8 mouse cellular contexts compared by ENCODE assay signal in the genomic region with DNA sequence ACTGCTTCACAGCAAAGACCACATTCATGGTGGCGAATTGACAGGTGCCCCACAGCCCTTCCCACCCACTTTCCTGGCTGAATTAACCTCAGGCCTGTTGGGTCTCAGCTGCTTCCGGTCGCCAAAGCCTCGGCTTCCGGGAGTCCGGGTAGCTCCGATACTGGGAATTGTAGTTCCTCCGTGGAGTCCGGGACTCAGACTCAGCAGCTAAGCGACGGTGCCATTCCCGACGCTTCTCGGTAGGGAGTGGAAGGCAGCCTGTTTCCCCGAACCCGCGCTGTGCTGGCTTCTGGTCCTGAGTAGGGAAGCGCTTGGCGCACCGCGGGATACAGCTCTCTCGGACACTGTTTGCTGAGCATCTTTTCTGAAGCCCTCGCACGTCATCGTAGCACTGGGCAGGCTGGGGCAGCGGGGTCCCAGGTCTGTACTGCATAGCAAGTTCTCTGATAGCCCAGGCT. TPM values are rescaled to one million over a fixed set of nuclear protein-coding genes. Genes with fewer than 3 reads are reported as not detected.
DNase-seq lines count a peak whose midpoint lies in the region; ATAC-seq and TF ChIP-seq lines count a peak whose summit lies in the region.

No protein-coding gene starts in this region.

- H3K36me3 ChIP-seq in embryonic facial prominence, embryonic 14.5 days (ENCODE audit: control insufficient read depth, insufficient read depth, low read length), result peaks cover 8% of the 10 kb centered on the region
- peaks cover 5% of the 10 kb centered on the region; the same call in 1 of the 2 replicates for H3K36me3 ChIP-seq in limb, embryonic 14.5 days (ENCODE audit: control insufficient read depth, insufficient read depth, low read length)
- peaks cover 4% of the 10 kb centered on the region for H3K36me3 ChIP-seq in midbrain, postnatal 0 days (ENCODE audit: insufficient read depth, low read length)

- H3K27ac ChIP-seq in embryonic facial prominence, embryonic 14.5 days (replicated peaks; ENCODE audit: low read depth, low read length), result peak overlapping the region; percentile 89
- peak overlapping the region; percentile 85 for H3K27ac ChIP-seq in limb, embryonic 14.5 days (replicated peaks; ENCODE audit: low read depth, low read length)
- H3K27ac ChIP-seq in midbrain, postnatal 0 days (ENCODE audit: low read depth, low read length), result peak overlapping the region; percentile 86

- DNase-seq in 3T3-L1 (ENCODE audit: low read depth, low spot score), result peak; percentile 95
- DNase-seq in adrenal gland, postnatal 4 days (ENCODE audit: low spot score in 2 of 2), result peak; percentile 58 to 76
- DNase-seq in embryonic facial prominence, embryonic 14.5 days (ENCODE audit: low spot score), result peak; percentile 96
- peak; percentile 91 for DNase-seq in heart, adult 8-10 months (ENCODE audit: low spot score)
- DNase-seq in kidney, adult 9 months, result peak; percentile 92
- DNase-seq in limb, embryonic 14.5 days (ENCODE audit: low spot score), result peak; percentile 83
- peak; percentile 94 for DNase-seq in midbrain, postnatal 0 days (ENCODE audit: low spot score)
- peak; percentile 66 to 79 for DNase-seq in spleen, postnatal 14 days (ENCODE audit: low spot score in 2 of 2)

- H3K27me3 ChIP-seq in embryonic facial prominence, embryonic 14.5 days (replicated peaks; ENCODE audit: control insufficient read depth, insufficient read depth, low read length), result no peaks in the 10 kb centered on the region
- H3K27me3 ChIP-seq in limb, embryonic 14.5 days (ENCODE audit: control insufficient read depth, insufficient read depth, low read length), result no peaks in the 10 kb centered on the region
- H3K27me3 ChIP-seq in midbrain, postnatal 0 days (ENCODE audit: insufficient read depth, low read length), result no peaks in the 10 kb centered on the region

- H3K4me1 ChIP-seq in embryonic facial prominence, embryonic 14.5 days (ENCODE audit: control insufficient read depth, insufficient read depth, low read length), result no peaks in the 10 kb centered on the region
- peaks cover 5% of the 10 kb centered on the region for H3K4me1 ChIP-seq in limb, embryonic 14.5 days (ENCODE audit: control insufficient read depth, insufficient read depth, low read length)
- H3K4me1 ChIP-seq in midbrain, postnatal 0 days (ENCODE audit: insufficient read depth, low read length), result 0 out of 2 replicates have a peak, but pooled peaks cover 3% of the 10 kb centered on the region

- peak overlapping the region; percentile 70 for H3K9ac ChIP-seq in embryonic facial prominence, embryonic 14.5 days (ENCODE audit: low read depth, low read length)
- H3K9ac ChIP-seq in limb, embryonic 14.5 days (ENCODE audit: low read depth, low read length, severe bottlenecking), result peak overlapping the region; percentile 65
- peak overlapping the region; percentile 59 for H3K9ac ChIP-seq in midbrain, postnatal 0 days (replicated peaks; ENCODE audit: low read length, poor library complexity, severe bottlenecking)

- TF ChIP-seq POLR2A in limb, embryonic 14.5 days (IDR thresholded peaks at IDR 0.05; ENCODE audit: borderline replicate concordance, extremely low read depth, insufficient read depth, insufficient read length), result peak; percentile 64; the same call in 1 of the 2 replicates

- H3K4me2 ChIP-seq in embryonic facial prominence, embryonic 14.5 days (ENCODE audit: low read depth, low read length), result peak overlapping the region; percentile 80
- peak overlapping the region; percentile 83 for H3K4me2 ChIP-seq in limb, embryonic 14.5 days (replicated peaks; ENCODE audit: low read depth, low read length, severe bottlenecking)
- H3K4me2 ChIP-seq in midbrain, postnatal 0 days (ENCODE audit: low read depth, low read length, poor library complexity, severe bottlenecking), result peak overlapping the region; percentile 70

- TF ChIP-seq CTCF in midbrain, postnatal 0 days (IDR thresholded peaks at IDR 0.05), result no peak

- under 1% methylated on average over 26 of the region's 26 CpGs for WGBS in embryonic facial prominence, embryonic 14.5 days
- under 1% methylated on average over 26 of the region's 26 CpGs for WGBS in limb, embryonic 14.5 days
- WGBS in midbrain, postnatal 0 days, result under 1% methylated on average over 26 of the region's 26 CpGs

- H3K9me3 ChIP-seq in embryonic facial prominence, embryonic 14.5 days (ENCODE audit: control insufficient read depth, low read length), result no peaks in the 10 kb centered on the region
- H3K9me3 ChIP-seq in limb, embryonic 14.5 days (ENCODE audit: control insufficient read depth, low read length), result no peaks in the 10 kb centered on the region
- H3K9me3 ChIP-seq in midbrain, postnatal 0 days (ENCODE audit: low read length), result no peaks in the 10 kb centered on the region

- H3K4me3 ChIP-seq in embryonic facial prominence, embryonic 14.5 days (ENCODE audit: low read depth, low read length), result peak overlapping the region; percentile 59
- peak overlapping the region; percentile 55 for H3K4me3 ChIP-seq in limb, embryonic 14.5 days (replicated peaks; ENCODE audit: low read length)
- H3K4me3 ChIP-seq in midbrain, postnatal 0 days (ENCODE audit: low read depth, low read length), result peak overlapping the region; percentile 57

- ATAC-seq in embryonic facial prominence, embryonic 14.5 days (ENCODE audit: low read depth), result peak; percentile 97
- ATAC-seq in limb, embryonic 14.5 days (ENCODE audit: low FRiP score, low read depth), result peak; percentile 92
- peak; percentile 94 for ATAC-seq in midbrain, postnatal 0 days (ENCODE audit: low FRiP score)

RNA-seq across cellular contexts. Expression of a gene that starts 0.5 kb away (rescaled TPM):
- total RNA-seq in adrenal gland, postnatal 4 days (2021), result 10 to 100 TPM; 32.9 to 39.4 TPM
- polyA plus RNA-seq in embryonic facial prominence, embryonic 14.5 days (2014; fragmentation: Nextera tagmentation; extraction: Ambion mirVana), result 24.4 and 25.7 TPM in 2 replicates
- total RNA-seq in heart, adult 8-10 months (2022), result 10 to 100 TPM; 27.2 to 33.8 (median 30.0) TPM
- 13.8 and 16.5 TPM in 2 replicates for polyA plus RNA-seq in limb, embryonic 14.5 days (2012; rRNA removed)
- polyA plus RNA-seq in limb, embryonic 14.5 days (2014; fragmentation: Nextera tagmentation; extraction: Ambion mirVana), result 26.9 and 27.0 TPM in 2 replicates
- 29.5 and 35.3 TPM in 2 replicates for total RNA-seq in midbrain, postnatal 0 days (2014; rRNA removed)
- 60.6 and 61.1 TPM in 2 replicates for polyA plus RNA-seq in midbrain, postnatal 0 days (2015; fragmentation: Nextera tagmentation; extraction: Ambion mirVana)

RNA-seq across cellular contexts. Expression of a gene that starts 46.6 kb away (rescaled TPM):
- total RNA-seq in adrenal gland, postnatal 4 days (2021), result 10 to 100 TPM; 35.4 to 43.6 TPM
- 17.6 and 20.0 TPM in 2 replicates for polyA plus RNA-seq in embryonic facial prominence, embryonic 14.5 days (2014; fragmentation: Nextera tagmentation; extraction: Ambion mirVana)
- total RNA-seq in heart, adult 8-10 months (2022), result 10 to 100 TPM; 55.4 to 63.1 (median 59.8) TPM
- polyA plus RNA-seq in limb, embryonic 14.5 days (2012; rRNA removed), result 14.0 and 14.3 TPM in 2 replicates
- 20.9 and 24.7 TPM in 2 replicates for polyA plus RNA-seq in limb, embryonic 14.5 days (2014; fragmentation: Nextera tagmentation; extraction: Ambion mirVana)
- 14.3 and 16.3 TPM in 2 replicates for total RNA-seq in midbrain, postnatal 0 days (2014; rRNA removed)
- polyA plus RNA-seq in midbrain, postnatal 0 days (2015; fragmentation: Nextera tagmentation; extraction: Ambion mirVana), result 5.7 and 7.5 TPM in 2 replicates

Comparison
In these comparisons a context has a peak if more than half of its experiments do, and no peak if none do; other contexts are left out.
1. Peak in every context shown above with its lines: DNase-seq, ATAC-seq, H3K4me3 ChIP-seq and H3K27ac ChIP-seq.